Mouse (Mus musculus): ENCODE measurements around the gene Dlat. TPM values are rescaled to one million over a fixed set of nuclear protein-coding genes. Genes with fewer than 3 reads are reported as not detected.

The Dlat gene
- total and polyA plus RNA-seq, 3 experiments: 45.2 to 67.5 (median 53.4) TPM

DNA sequence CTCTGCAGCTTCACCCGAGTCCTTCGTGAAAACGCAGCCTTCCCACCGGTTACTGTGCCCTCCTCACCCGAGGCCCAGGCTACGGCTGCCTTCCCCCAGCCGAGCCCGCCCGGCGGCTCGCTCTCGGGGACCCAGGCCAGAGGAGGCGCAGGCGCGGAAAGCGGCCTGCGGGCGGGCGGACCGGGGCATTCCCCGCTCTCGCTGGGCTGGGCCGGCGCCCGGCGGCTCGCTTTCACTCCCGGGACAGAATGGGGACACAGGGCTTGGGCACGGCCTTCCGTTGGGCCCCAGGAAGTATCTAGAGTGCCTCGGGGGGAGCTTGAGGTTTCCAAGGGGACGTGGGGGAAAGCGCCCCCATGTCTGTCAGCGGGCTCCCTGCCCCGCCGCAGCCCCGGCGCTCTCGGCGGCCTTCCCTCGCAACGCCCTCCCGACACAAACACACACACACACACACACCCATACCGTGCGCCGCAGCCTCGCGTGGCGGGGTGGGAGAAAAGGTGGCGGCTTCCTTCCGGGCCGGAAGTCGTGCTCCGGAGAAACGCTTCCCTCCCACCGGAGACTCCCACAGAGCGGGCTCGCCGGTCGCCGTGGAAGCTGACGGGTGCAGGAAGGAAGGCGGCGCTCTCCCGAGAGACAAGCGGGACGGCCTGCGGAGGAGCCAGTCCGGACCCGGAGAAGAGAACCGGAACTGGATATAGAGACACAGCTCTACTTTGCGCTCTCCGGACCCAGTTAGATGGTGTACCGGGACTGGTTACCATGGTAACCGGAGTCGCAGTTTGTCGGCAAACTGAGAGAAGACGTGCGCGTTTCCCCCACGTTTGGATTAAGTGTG is 42.6 kb downstream of the Dlat start, which contains the start of the genes Pih1d2 and Nkapd1 (continued):
- TF ChIP-seq USF2 (conservative IDR thresholded peaks at IDR 0.05; ENCODE audit: low read depth, low read length): no peak
- TF ChIP-seq ZNF384 (IDR thresholded peaks at IDR 0.05; ENCODE audit: low read depth, low read length): no peak
- no peak for TF ChIP-seq ZKSCAN1 (IDR thresholded peaks at IDR 0.05; ENCODE audit: borderline replicate concordance, low read depth, low read length)
- TF ChIP-seq TCF12 (IDR thresholded peaks at IDR 0.05; ENCODE audit: low read depth, low read length): peak; percentile 70; the same call in 1 of the 2 replicates
- TF ChIP-seq NELFE (IDR thresholded peaks at IDR 0.05; ENCODE audit: low read depth, low read length): peak; percentile 62
- no peak for TF ChIP-seq EP300 (IDR thresholded peaks at IDR 0.05; ENCODE audit: low read length)
- no peak for TF ChIP-seq TBP (conservative IDR thresholded peaks at IDR 0.05; ENCODE audit: low read depth, low read length)
- TF ChIP-seq MXI1 (IDR thresholded peaks at IDR 0.05; ENCODE audit: low read depth, low read length): peak; percentile 98
- TF ChIP-seq RAD21 (IDR thresholded peaks at IDR 0.05; ENCODE audit: low read depth, low read length): no peak
- peak; percentile 64; the same call in 1 of the 2 replicates for TF ChIP-seq ZMIZ1 (IDR thresholded peaks at IDR 0.05; ENCODE audit: low read depth, low read length)

DNA sequence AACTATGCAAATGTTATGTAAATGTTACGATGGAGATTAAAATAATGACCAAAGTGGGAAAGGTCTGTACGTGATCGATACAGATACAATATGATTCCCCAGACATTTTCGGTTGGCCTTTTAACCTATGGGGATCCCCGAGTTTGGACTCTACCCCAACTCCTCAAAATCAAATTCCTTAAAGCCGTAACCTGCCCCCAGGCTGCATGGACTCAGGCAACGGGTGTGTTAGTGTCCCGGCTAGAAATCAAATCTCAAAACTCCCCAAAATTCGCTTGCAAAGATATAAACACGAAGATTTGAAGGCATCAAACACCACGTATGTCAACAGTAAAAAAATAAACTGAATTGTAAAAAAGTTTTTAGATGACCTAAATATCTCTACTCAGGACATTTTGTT is 43.4 kb downstream of the Dlat start:
- peak overlapping the region; percentile 71 to 96 (median 92) for H3K4me3 ChIP-seq (replicated peaks in 1 of 3; ENCODE audit: low read depth in 2 of 3, low read length in 2 of 3, poor library complexity in 1 of 3)
- H3K9ac ChIP-seq (ENCODE audit: insufficient read depth, low read depth): peak overlapping the region; percentile 86
- H3K4me1 ChIP-seq (ENCODE audit: control insufficient read depth in 1 of 2, insufficient read depth in 2 of 2): peaks cover 5 to 29% of the 10 kb centered on the region in 2 experiments; a peak in 2 of 4 replicates
- no peak overlapping the region; the same call in 1 of the 2 replicates for H3K27ac ChIP-seq (ENCODE audit: insufficient read depth, low read depth)
- dilution Hi-C loops (cut with MboI; ENCODE audit: extremely low pct_ligation_motif_present, extremely low pct_unique_long_range_greater_than_20kb, low sequenced_read_pairs) (no loop called here), in situ Hi-C loops (cut with MboI; ENCODE audit: low pct_ligation_motif_present, low pct_unique_long_range_greater_than_20kb, low sequenced_read_pairs) (no loop called here)
- no peaks in the 10 kb centered on the region for H3K27me3 ChIP-seq (replicated peaks)
- peaks cover 36 to 41% of the 10 kb centered on the region in 2 experiments for H3K36me3 ChIP-seq (replicated peaks in 1 of 2; ENCODE audit: control insufficient read depth in 1 of 2, insufficient read depth in 1 of 2, low read length in 1 of 2)
- no peak for DNase-seq (ENCODE audit: extremely low read depth)
- no peak for TF ChIP-seq POLR2A (IDR thresholded peaks at IDR 0.05; ENCODE audit: low read depth, low read length)
- no peak for TF ChIP-seq JUN (IDR thresholded peaks at IDR 0.05; ENCODE audit: insufficient read depth, low read depth, low read length)
- TF ChIP-seq ZC3H11A (IDR thresholded peaks at IDR 0.05; ENCODE audit: low read depth, low read length): no peak
- no peak for TF ChIP-seq ETS1 (conservative IDR thresholded peaks at IDR 0.05; ENCODE audit: low read depth, low read length)
- TF ChIP-seq E2F4 (IDR thresholded peaks at IDR 0.05; ENCODE audit: insufficient replicate concordance, low read depth, low read length): no peak
- no peak for TF ChIP-seq CHD1 (IDR thresholded peaks at IDR 0.05; ENCODE audit: low read depth, low read length)
- no peaks in the 10 kb centered on the region for H3K9me3 ChIP-seq (replicated peaks; ENCODE audit: low read length)
- H3K4me2 ChIP-seq (ENCODE audit: insufficient read depth, low read depth, poor library complexity, severe bottlenecking): peak overlapping the region; percentile 88
- H3K79me2 ChIP-seq (replicated peaks; ENCODE audit: control insufficient read depth, extremely low read depth, insufficient read depth, poor library complexity, severe bottlenecking): peaks cover 34% of the 10 kb centered on the region

- Histone ChIP-seq H3K36me3 (replicated peaks in 1 of 2; ENCODE audit: control insufficient read depth in 1 of 2, insufficient read depth in 1 of 2, low read length in 1 of 2) (peaks cover 64 to 74% of the 10 kb centered on the region in 2 experiments), H3K4me2 (ENCODE audit: insufficient read depth, low read depth, poor library complexity, severe bottlenecking) (no peak overlapping the region), H3K4me3 (replicated peaks in 1 of 3; ENCODE audit: low read depth in 2 of 3, low read length in 2 of 3, poor library complexity in 1 of 3) (no peak overlapping the region), H3K4me1 (ENCODE audit: control insufficient read depth in 1 of 2, insufficient read depth in 2 of 2) (peaks cover 0 to 26% of the 10 kb centered on the region in 2 experiments; a peak in 2 of 4 replicates), H3K27ac (ENCODE audit: insufficient read depth, low read depth) (no peak overlapping the region), H3K27me3 (replicated peaks) (no peaks in the 10 kb centered on the region), H3K9me3 (replicated peaks; ENCODE audit: low read length) (no peaks in the 10 kb centered on the region), H3K9ac (ENCODE audit: insufficient read depth, low read depth) (no peak overlapping the region), H3K79me2 (replicated peaks; ENCODE audit: control insufficient read depth, extremely low read depth, insufficient read depth, poor library complexity, severe bottlenecking) (peaks cover 38% of the 10 kb centered on the region)
- no peak for DNase-seq (ENCODE audit: extremely low read depth)
- dilution Hi-C loops (cut with MboI; ENCODE audit: extremely low pct_ligation_motif_present, extremely low pct_unique_long_range_greater_than_20kb, low sequenced_read_pairs) (no loop called here), in situ Hi-C loops (cut with MboI; ENCODE audit: low pct_ligation_motif_present, low pct_unique_long_range_greater_than_20kb, low sequenced_read_pairs) (no loop called here)
- TF ChIP-seq MEF2A (IDR thresholded peaks at IDR 0.05; ENCODE audit: borderline replicate concordance, low read depth, low read length): no peak
- no peak for TF ChIP-seq CTCF (conservative IDR thresholded peaks at IDR 0.05 in 1 of 2, IDR thresholded peaks at IDR 0.05 in 1 of 2; ENCODE audit: low read depth in 2 of 2, low read length in 2 of 2)
- TF ChIP-seq ETS1 (conservative IDR thresholded peaks at IDR 0.05; ENCODE audit: low read depth, low read length): no peak
- TF ChIP-seq NRF1 (IDR thresholded peaks at IDR 0.05; ENCODE audit: low read depth, low read length): no peak
- no peak for TF ChIP-seq HCFC1 (IDR thresholded peaks at IDR 0.05; ENCODE audit: low read depth, low read length)
- TF ChIP-seq USF1 (IDR thresholded peaks at IDR 0.05; ENCODE audit: low read depth, low read length): no peak
- TF ChIP-seq CHD2 (IDR thresholded peaks at IDR 0.05; ENCODE audit: low read length): no peak
- TF ChIP-seq KAT2A (IDR thresholded peaks at IDR 0.05; ENCODE audit: insufficient replicate concordance, low read length): no peak
Observed at GRCm38 (mm10) chr9:50612115-50612514, 47.5 kb downstream of the Dlat start.

Measured in CH12.LX (cell line).